Mouse (Mus musculus) brain, embryonic 14.5 days (tissue): ENCODE results near the gene Atxn7l1. TPM values are rescaled to one million over a fixed set of nuclear protein-coding genes. Genes with fewer than 3 reads are reported as not detected.
A peak's percentile ranks its signal among the peaks of the same experiment; 100 is the strongest.

Experiments
- DNase-seq: peaks from one replicate; pipeline ENCODE4 v3.0.0-alpha.2; 2011; ENCODE audit warnings: low read depth
- CTCF ChIP-seq: fragments of 200-500 bp; IDR thresholded peaks from 2 replicates; pipeline ENCODE4 v1.5.1; 2012; ENCODE audit warnings: inconsistent platforms, mild to moderate bottlenecking, moderate library complexity, borderline replicate concordance; ENCODE audit not compliant: insufficient read depth, insufficient read length; ENCODE audit errors: extremely low read depth
- POLR2A ChIP-seq: fragments of 200-500 bp; IDR thresholded peaks from 2 replicates; pipeline ENCODE4 v1.6.1; 2012; ENCODE audit warnings: mild to moderate bottlenecking, inconsistent platforms, borderline replicate concordance; ENCODE audit not compliant: poor library complexity, insufficient read depth, insufficient read length, severe bottlenecking; ENCODE audit errors: extremely low read depth
- polyA plus RNA-seq: library from polyadenylated mRNA; depleted of rRNA; stranded (reverse); fragments of >200 nt; gene quantifications from 2 replicates; pipeline ENCODE4 v1.2.3, GENCODE M21; 2012

Gene Atxn7l1
- polyA plus RNA-seq, 1 experiment: 43.3 TPM

GRCm38 (mm10) chr12:33273668-33274067 lies 126.2 kb downstream of the Atxn7l1 start:
- DNase-seq: no peak
- TF ChIP-seq CTCF: no peak
- no peak for TF ChIP-seq POLR2A

GRCm38 (mm10) chr12:33276028-33276427 lies 128.5 kb downstream of the Atxn7l1 start:
- no peak for TF ChIP-seq POLR2A
- no peak for TF ChIP-seq CTCF
- DNase-seq: no peak

GRCm38 (mm10) chr12:33277427-33277826 lies 129.9 kb downstream of the Atxn7l1 start:
- no peak for DNase-seq
- TF ChIP-seq POLR2A (no peak), CTCF (no peak)

- no peak for TF ChIP-seq POLR2A
- no peak for DNase-seq
Measured at GRCm38 (mm10) chr12:33279159-33279558, 131.7 kb downstream of the Atxn7l1 start.

GRCm38 (mm10) chr12:33280805-33281204 lies 133.3 kb downstream of the Atxn7l1 start:
- DNase-seq: peak; percentile 63
- TF ChIP-seq CTCF (peak; percentile 82; the same call in 1 of the 2 replicates), POLR2A (no peak)

- no peak for TF ChIP-seq POLR2A
- no peak for TF ChIP-seq CTCF
- DNase-seq: no peak
Measured at GRCm38 (mm10) chr12:33284344-33284936, 136.9 kb downstream of the Atxn7l1 start.

- TF ChIP-seq POLR2A: no peak
- no peak for TF ChIP-seq CTCF
Measured at GRCm38 (mm10) chr12:33285354-33285753, 137.9 kb downstream of the Atxn7l1 start.

GRCm38 (mm10) chr12:33285933-33286649 lies 138.6 kb downstream of the Atxn7l1 start:
- peak; percentile 62 for DNase-seq

More at GRCm38 (mm10) chr12:33285354-33285753, 137.9 kb downstream of the Atxn7l1 start:
- no peak for DNase-seq

GRCm38 (mm10) chr12:33287686-33288085 lies 140.2 kb downstream of the Atxn7l1 start:
- DNase-seq: no peak
- no peak for TF ChIP-seq POLR2A

More at GRCm38 (mm10) chr12:33285933-33286649, 138.6 kb downstream of the Atxn7l1 start:
- TF ChIP-seq CTCF: no peak

GRCm38 (mm10) chr12:33288746-33289145 lies 141.3 kb downstream of the Atxn7l1 start:
- TF ChIP-seq CTCF (no peak), POLR2A (no peak)
- no peak for DNase-seq

GRCm38 (mm10) chr12:33302070-33302469 lies 154.6 kb downstream of the Atxn7l1 start:
- TF ChIP-seq CTCF: no peak
- no peak for TF ChIP-seq POLR2A
- peak; percentile 91 for DNase-seq
